Mouse (Mus musculus) kidney, postnatal 25 days (tissue): Measurements from ENCODE around the gene Gm9844.

Source experiments
- DNase-seq, 2 experiments: peaks; one replicate each; pipeline ENCODE4 v3.0.0; 2021; ENCODE audit warnings: mixed read lengths in 2 of 2

The Gm9844 gene

GRCm38 (mm10) chr7:24902264-24902629, 40.2 kb downstream of the Gm9844 start:
- no peak for DNase-seq

GRCm38 (mm10) chr7:24902630-24903443, 40.8 kb downstream of the Gm9844 start, which contains the start of gene Arhgef1:
Gene Arhgef1, plus strand, starts transcription at chr7:24902912.
- peak; percentile 72 to 89 for DNase-seq

GRCm38 (mm10) chr7:24903444-24903825, 41.4 kb downstream of the Gm9844 start:
- no peak for DNase-seq

GRCm38 (mm10) chr7:24904070-24904483, 42.1 kb downstream of the Gm9844 start:
- DNase-seq = peak; percentile 97 to 99

- DNase-seq = peak; percentile 74 to 80
Observed at GRCm38 (mm10) chr7:24904936-24905335, 42.9 kb downstream of the Gm9844 start.

- no peak for DNase-seq
Observed at GRCm38 (mm10) chr7:24906551-24906950, 44.5 kb downstream of the Gm9844 start.

GRCm38 (mm10) chr7:24907211-24907748, 45.3 kb downstream of the Gm9844 start:
- DNase-seq = no peak
